Mouse (Mus musculus): ENCODE results near the gene Clasrp.
A peak's percentile ranks its signal among the peaks of the same experiment; 100 is the strongest.

The Clasrp gene

GRCm38 (mm10) chr7:19562643-19563410 is 41.5 kb downstream of the Clasrp start, which contains the start of gene Ppp1r37:
TSS of gene Ppp1r37 (minus strand) at chr7:19563076.
- no peak for DNase-seq (ENCODE audit: low read depth)

- peak; percentile 97 for DNase-seq (ENCODE audit: low read depth)
Observed at GRCm38 (mm10) chr7:19561765-19562642, 42.3 kb downstream of the Clasrp start.

GRCm38 (mm10) chr7:19561431-19561764 is 42.9 kb downstream of the Clasrp start:
- DNase-seq (ENCODE audit: low read depth), result no peak

GRCm38 (mm10) chr7:19560491-19561260 is 43.6 kb downstream of the Clasrp start:
- peak; percentile 33 for DNase-seq (ENCODE audit: low read depth)

- DNase-seq (ENCODE audit: low read depth), result peak; percentile 65
Observed at GRCm38 (mm10) chr7:19558965-19559364, 45.3 kb downstream of the Clasrp start.

- DNase-seq (ENCODE audit: low read depth), result no peak
Observed at GRCm38 (mm10) chr7:19557982-19558900, 46.0 kb downstream of the Clasrp start.

- no peak for DNase-seq (ENCODE audit: low read depth)
Observed at GRCm38 (mm10) chr7:19557086-19557485, 47.2 kb downstream of the Clasrp start.

GRCm38 (mm10) chr7:19554168-19554567 is 50.1 kb downstream of the Clasrp start:
- no peak for DNase-seq (ENCODE audit: low read depth)

GRCm38 (mm10) chr7:19552443-19552842 is 51.8 kb downstream of the Clasrp start:
- no peak for DNase-seq (ENCODE audit: low read depth)

- DNase-seq (ENCODE audit: low read depth), result no peak
Observed at GRCm38 (mm10) chr7:19551634-19552033, 52.7 kb downstream of the Clasrp start.

GRCm38 (mm10) chr7:19549394-19549793 is 54.9 kb downstream of the Clasrp start:
- DNase-seq (ENCODE audit: low read depth), result no peak

GRCm38 (mm10) chr7:19547344-19547969 is 56.8 kb downstream of the Clasrp start:
- DNase-seq (ENCODE audit: low read depth), result no peak

- DNase-seq (ENCODE audit: low read depth), result no peak
Observed at GRCm38 (mm10) chr7:19546007-19546406, 58.3 kb downstream of the Clasrp start.

- DNase-seq (ENCODE audit: low read depth), result peak; percentile 68
Observed at GRCm38 (mm10) chr7:19543584-19543983, 60.7 kb downstream of the Clasrp start.

- DNase-seq (ENCODE audit: low read depth), result no peak
Observed at GRCm38 (mm10) chr7:19542155-19542691, 62.1 kb downstream of the Clasrp start.

- no peak for DNase-seq (ENCODE audit: low read depth)
Observed at GRCm38 (mm10) chr7:19541681-19542154, 62.6 kb downstream of the Clasrp start.

GRCm38 (mm10) chr7:19540771-19541566 is 63.3 kb downstream of the Clasrp start:
- DNase-seq (ENCODE audit: low read depth), result no peak

GRCm38 (mm10) chr7:19534676-19535075 is 69.6 kb downstream of the Clasrp start:
- DNase-seq (ENCODE audit: low read depth), result no peak

- no peak for DNase-seq (ENCODE audit: low read depth)
Observed at GRCm38 (mm10) chr7:19532240-19532639, 72.0 kb downstream of the Clasrp start.
